Mouse (Mus musculus): ENCODE measurements around the gene Thop1. TPM values are rescaled to one million over a fixed set of nuclear protein-coding genes. Genes with fewer than 3 reads are reported as not detected.

The Thop1 gene
- polyA plus RNA-seq, 1 experiment from 2014 or later = 70.0 TPM

Small RNA genes lying within 50 kb of the gene (microRNA-seq; reads per million reads assigned to microRNA genes)
- not detected for gene Mir5615-1
- not detected for gene Mir5615-2

Other genes starting within 250 kb of the Thop1 start
- 1,744 and 2,086 TPM in 2 replicates for gene Oaz1, start 243.4 kb upstream of the Thop1 start, polyA plus RNA-seq (2015; fragmentation: Nextera tagmentation; extraction: Ambion mirVana)
- gene Lingo3, start 226.0 kb upstream of the Thop1 start, polyA plus RNA-seq (2015; fragmentation: Nextera tagmentation; extraction: Ambion mirVana) = 0.66 and 0.71 TPM in 2 replicates
- 248 and 262 TPM in 2 replicates for gene Lsm7, start 214.8 kb upstream of the Thop1 start, polyA plus RNA-seq (2015; fragmentation: Nextera tagmentation; extraction: Ambion mirVana)
- 52.6 and 54.0 TPM in 2 replicates for gene Sppl2b, start 214.8 kb upstream of the Thop1 start, polyA plus RNA-seq (2015; fragmentation: Nextera tagmentation; extraction: Ambion mirVana)
- gene Tmprss9, start 198.2 kb upstream of the Thop1 start, polyA plus RNA-seq (2015; fragmentation: Nextera tagmentation; extraction: Ambion mirVana) = 0.08 TPM in 1 of 2 replicates, not detected in the other
- gene Timm13, start 169.1 kb upstream of the Thop1 start, polyA plus RNA-seq (2015; fragmentation: Nextera tagmentation; extraction: Ambion mirVana) = 361 and 376 TPM in 2 replicates
- 61.8 and 62.4 TPM in 2 replicates for gene Lmnb2, start 151.8 kb upstream of the Thop1 start, polyA plus RNA-seq (2015; fragmentation: Nextera tagmentation; extraction: Ambion mirVana)
- 22.3 and 24.1 TPM in 2 replicates for gene Gadd45b, start 140.0 kb upstream of the Thop1 start, polyA plus RNA-seq (2015; fragmentation: Nextera tagmentation; extraction: Ambion mirVana)
- 6.6 and 6.7 TPM in 2 replicates for gene Gng7, start 55.1 kb upstream of the Thop1 start, polyA plus RNA-seq (2015; fragmentation: Nextera tagmentation; extraction: Ambion mirVana)
- gene Diras1, start 44.4 kb upstream of the Thop1 start, polyA plus RNA-seq (2015; fragmentation: Nextera tagmentation; extraction: Ambion mirVana) = 0.11 and 0.41 TPM in 2 replicates
- 19.6 and 19.9 TPM in 2 replicates for gene Slc39a3, start 32.6 kb upstream of the Thop1 start, polyA plus RNA-seq (2015; fragmentation: Nextera tagmentation; extraction: Ambion mirVana)
- 244 and 250 TPM in 2 replicates for gene Sgta, start 9.9 kb upstream of the Thop1 start, polyA plus RNA-seq (2015; fragmentation: Nextera tagmentation; extraction: Ambion mirVana)
- 0.24 and 0.29 TPM in 2 replicates for gene Creb3l3, start 28.8 kb downstream of the Thop1 start, polyA plus RNA-seq (2015; fragmentation: Nextera tagmentation; extraction: Ambion mirVana)
- 195 and 207 TPM in 2 replicates for gene Map2k2, start 35.9 kb downstream of the Thop1 start, polyA plus RNA-seq (2015; fragmentation: Nextera tagmentation; extraction: Ambion mirVana)
- gene Zbtb7a, start 65.2 kb downstream of the Thop1 start, polyA plus RNA-seq (2015; fragmentation: Nextera tagmentation; extraction: Ambion mirVana) = 24.4 and 25.2 TPM in 2 replicates
- 51.0 and 56.2 TPM in 2 replicates for gene Pias4, start 97.9 kb downstream of the Thop1 start, polyA plus RNA-seq (2015; fragmentation: Nextera tagmentation; extraction: Ambion mirVana)
- gene Eef2, start 106.6 kb downstream of the Thop1 start, polyA plus RNA-seq (2015; fragmentation: Nextera tagmentation; extraction: Ambion mirVana) = 663 and 672 TPM in 2 replicates
- 38.4 and 39.3 TPM in 2 replicates for gene Dapk3, start 113.0 kb downstream of the Thop1 start, polyA plus RNA-seq (2015; fragmentation: Nextera tagmentation; extraction: Ambion mirVana)
- gene 4930442H23Rik, start 113.8 kb downstream of the Thop1 start, polyA plus RNA-seq (2015; fragmentation: Nextera tagmentation; extraction: Ambion mirVana) = not detected in 2 replicates
- gene Nmrk2, start 132.0 kb downstream of the Thop1 start, polyA plus RNA-seq (2015; fragmentation: Nextera tagmentation; extraction: Ambion mirVana) = not detected in 2 replicates
- 0.14 and 0.33 TPM in 2 replicates for gene Atcay, start 160.8 kb downstream of the Thop1 start, polyA plus RNA-seq (2015; fragmentation: Nextera tagmentation; extraction: Ambion mirVana)
- 7.1 and 7.8 TPM in 2 replicates for gene Zfr2, start 163.1 kb downstream of the Thop1 start, polyA plus RNA-seq (2015; fragmentation: Nextera tagmentation; extraction: Ambion mirVana)
- 8.2 and 8.9 TPM in 2 replicates for gene Matk, start 182.9 kb downstream of the Thop1 start, polyA plus RNA-seq (2015; fragmentation: Nextera tagmentation; extraction: Ambion mirVana)
- 218 and 238 TPM in 2 replicates for gene Mrpl54, start 196.9 kb downstream of the Thop1 start, polyA plus RNA-seq (2015; fragmentation: Nextera tagmentation; extraction: Ambion mirVana)
- 88.6 and 88.7 TPM in 2 replicates for gene Apba3, start 196.9 kb downstream of the Thop1 start, polyA plus RNA-seq (2015; fragmentation: Nextera tagmentation; extraction: Ambion mirVana)
- gene Tjp3, start 221.5 kb downstream of the Thop1 start, polyA plus RNA-seq (2015; fragmentation: Nextera tagmentation; extraction: Ambion mirVana) = 21.9 and 22.6 TPM in 2 replicates
- 62.9 and 63.9 TPM in 2 replicates for gene Pip5k1c, start 222.9 kb downstream of the Thop1 start, polyA plus RNA-seq (2015; fragmentation: Nextera tagmentation; extraction: Ambion mirVana)